Mouse (Mus musculus): ENCODE data around the gene Pex6. TPM values are rescaled to one million over a fixed set of nuclear protein-coding genes. Genes with fewer than 3 reads are reported as not detected.

The Pex6 gene
- polyA plus RNA-seq, 1 experiment from 2014 or later, result 28.2 TPM

GRCm38 (mm10) chr17:46725731-46726645 is 14.7 kb downstream of the Pex6 start:
- H3K9me3 ChIP-seq, result no peaks in the 10 kb centered on the region
- H3K27ac ChIP-seq, result no peak overlapping the region
- no peaks in the 10 kb centered on the region for H3K4me1 ChIP-seq
- no peak overlapping the region for H3K4me2 ChIP-seq
- peaks cover 7% of the 10 kb centered on the region for H3K27me3 ChIP-seq (replicated peaks)
- 94% methylated on average over 26 of the region's 26 CpGs for WGBS
- ATAC-seq (replicated peaks), result no peak
- H3K9ac ChIP-seq, result no peak overlapping the region
- peaks cover 14% of the 10 kb centered on the region; the same call in 1 of the 2 replicates for H3K36me3 ChIP-seq (replicated peaks)
- H3K4me3 ChIP-seq, result no peak overlapping the region

- Histone ChIP-seq H3K36me3 (replicated peaks) (peaks cover 14% of the 10 kb centered on the region; the same call in 1 of the 2 replicates), H3K27me3 (replicated peaks) (peaks cover 7% of the 10 kb centered on the region), H3K27ac (no peak overlapping the region), H3K4me3 (no peak overlapping the region), H3K9me3 (no peaks in the 10 kb centered on the region), H3K4me2 (no peak overlapping the region), H3K9ac (no peak overlapping the region), H3K4me1 (no peaks in the 10 kb centered on the region)
- no peak for ATAC-seq (replicated peaks)
- 91% methylated on average over 11 of the region's 11 CpGs for WGBS
These were observed 16.0 kb downstream of the Pex6 start for GRCm38 (mm10) chr17:46727271-46727670.

- no peak overlapping the region for H3K4me2 ChIP-seq
- H3K36me3 ChIP-seq (replicated peaks), result peaks cover 14% of the 10 kb centered on the region; the same call in 1 of the 2 replicates
- 43% methylated on average over 6 of the region's 6 CpGs for WGBS
- H3K9me3 ChIP-seq, result no peaks in the 10 kb centered on the region
- no peak for ATAC-seq (replicated peaks)
- H3K4me3 ChIP-seq, result no peak overlapping the region
- H3K27me3 ChIP-seq (replicated peaks), result peaks cover 7% of the 10 kb centered on the region
- H3K27ac ChIP-seq, result no peak overlapping the region
- H3K4me1 ChIP-seq, result no peaks in the 10 kb centered on the region
- H3K9ac ChIP-seq, result no peak overlapping the region
These were observed 16.8 kb downstream of the Pex6 start for GRCm38 (mm10) chr17:46728021-46728420.

DNA sequence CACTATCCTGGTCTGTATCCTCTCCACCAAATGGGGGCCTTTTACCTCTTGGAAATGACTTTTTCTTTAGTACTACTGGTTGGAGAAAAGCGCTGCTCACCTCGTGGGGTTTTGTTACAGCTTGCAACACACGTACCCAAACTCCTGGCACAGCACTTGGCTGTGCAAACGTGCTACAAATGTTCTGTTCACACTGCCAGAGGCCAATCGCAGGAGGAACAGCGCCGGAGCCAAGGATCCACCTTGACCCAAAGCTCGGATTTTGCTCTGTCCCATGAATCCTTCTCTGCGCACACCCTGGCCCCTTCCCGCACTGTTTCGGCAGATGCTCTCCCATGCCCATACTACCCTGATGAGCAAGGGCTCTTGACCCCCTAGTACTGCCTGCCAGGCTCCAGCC is 17.2 kb downstream of the Pex6 start:
- Histone ChIP-seq H3K9me3 (no peaks in the 10 kb centered on the region), H3K9ac (no peak overlapping the region), H3K4me3 (no peak overlapping the region), H3K4me1 (no peaks in the 10 kb centered on the region), H3K4me2 (no peak overlapping the region), H3K27me3 (replicated peaks) (peaks cover 7% of the 10 kb centered on the region), H3K27ac (no peak overlapping the region), H3K36me3 (replicated peaks) (peaks cover 11% of the 10 kb centered on the region; the same call in 1 of the 2 replicates)
- 55% methylated on average over 11 of the region's 11 CpGs for WGBS
- no peak; the same call in 1 of the 2 replicates for ATAC-seq (replicated peaks)

- 20% methylated on average over 24 of the region's 24 CpGs for WGBS
- H3K27ac ChIP-seq, result no peak within 1 kb of the TSS
- H3K4me3 ChIP-seq, result no peak within 1 kb of the TSS
- ATAC-seq (replicated peaks), result no peak; the same call in 1 of the 2 replicates
- no peak within 1 kb of the TSS for H3K9ac ChIP-seq
- H3K27me3 ChIP-seq (replicated peaks), result peaks cover 7% of the 10 kb centered on the region
- H3K4me1 ChIP-seq, result no peaks in the 10 kb centered on the region
- H3K36me3 ChIP-seq (replicated peaks), result peaks cover 7% of the 10 kb centered on the region; the same call in 1 of the 2 replicates
- H3K9me3 ChIP-seq, result no peaks in the 10 kb centered on the region
- H3K4me2 ChIP-seq, result peak within 1 kb of the TSS; percentile 17; the same call in 1 of the 2 replicates
These were observed 17.6 kb downstream of the Pex6 start, which contains the start of gene Gnmt for GRCm38 (mm10) chr17:46728904-46729318. Gene Gnmt, minus strand, starts transcription at chr17:46729168.

GRCm38 (mm10) chr17:46734055-46734454 is 22.8 kb downstream of the Pex6 start:
- H3K27me3 ChIP-seq (replicated peaks), result peaks cover under 1% of the 10 kb centered on the region; the same call in 1 of the 2 replicates

DNA sequence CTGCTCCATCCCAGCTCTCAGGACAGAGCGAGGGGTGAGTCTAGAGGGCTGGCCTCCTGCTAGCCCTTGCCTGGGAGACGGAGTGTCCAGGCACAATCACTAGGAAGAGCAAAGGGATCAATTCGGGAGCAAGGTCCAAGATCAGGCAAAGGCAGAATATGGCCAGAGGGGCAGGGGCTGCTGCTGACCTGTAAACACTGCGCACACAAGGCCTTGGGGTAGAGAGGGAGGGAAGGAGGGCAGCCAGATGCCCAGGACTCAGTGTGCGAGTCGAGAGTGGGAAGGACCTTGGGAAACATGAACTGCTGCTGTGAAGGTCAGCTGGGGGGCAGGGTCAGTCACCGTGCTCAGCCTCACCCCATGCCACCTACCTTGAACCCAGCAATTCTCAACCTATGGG is 24.0 kb downstream of the Pex6 start:
- H3K27me3 ChIP-seq (replicated peaks), result no peaks in the 10 kb centered on the region
- H3K4me3 ChIP-seq, result no peak overlapping the region
- peaks cover 12% of the 10 kb centered on the region; the same call in 1 of the 2 replicates for H3K36me3 ChIP-seq (replicated peaks)
- no peak overlapping the region for H3K4me2 ChIP-seq
- no peak for ATAC-seq (replicated peaks)
- no peaks in the 10 kb centered on the region for H3K4me1 ChIP-seq
- WGBS, result 89% methylated on average over 7 of the region's 7 CpGs
- no peaks in the 10 kb centered on the region for H3K9me3 ChIP-seq
- no peak overlapping the region for H3K27ac ChIP-seq
- no peak overlapping the region for H3K9ac ChIP-seq

More at GRCm38 (mm10) chr17:46734055-46734454, 22.8 kb downstream of the Pex6 start:
- WGBS, result 96% methylated on average over 3 of the region's 3 CpGs
- Histone ChIP-seq H3K36me3 (replicated peaks) (peaks cover 12% of the 10 kb centered on the region; the same call in 1 of the 2 replicates), H3K9ac (no peak overlapping the region), H3K27ac (no peak overlapping the region), H3K4me3 (no peak overlapping the region), H3K4me2 (no peak overlapping the region), H3K4me1 (no peaks in the 10 kb centered on the region), H3K9me3 (no peaks in the 10 kb centered on the region)
- ATAC-seq (replicated peaks), result no peak

- Histone ChIP-seq H3K4me2 (no peak overlapping the region), H3K36me3 (replicated peaks) (peaks cover 12% of the 10 kb centered on the region; the same call in 1 of the 2 replicates), H3K9me3 (no peaks in the 10 kb centered on the region), H3K4me3 (no peak overlapping the region), H3K27me3 (replicated peaks) (no peaks in the 10 kb centered on the region), H3K27ac (no peak overlapping the region), H3K4me1 (no peaks in the 10 kb centered on the region), H3K9ac (no peak overlapping the region)
- ATAC-seq (replicated peaks), result no peak
- 61% methylated on average over 9 of the region's 10 CpGs for WGBS
These were observed 24.9 kb downstream of the Pex6 start for GRCm38 (mm10) chr17:46736160-46736559.

- Histone ChIP-seq H3K27me3 (replicated peaks) (no peaks in the 10 kb centered on the region), H3K4me3 (no peak overlapping the region), H3K4me1 (no peaks in the 10 kb centered on the region), H3K9ac (no peak overlapping the region), H3K27ac (no peak overlapping the region), H3K4me2 (no peak overlapping the region), H3K9me3 (no peaks in the 10 kb centered on the region), H3K36me3 (replicated peaks) (peaks cover 3% of the 10 kb centered on the region; the same call in 1 of the 2 replicates)
- 92% methylated on average over 6 of the region's 6 CpGs for WGBS
- no peak for ATAC-seq (replicated peaks)
These were observed 30.0 kb downstream of the Pex6 start for GRCm38 (mm10) chr17:46741305-46741704.

DNA sequence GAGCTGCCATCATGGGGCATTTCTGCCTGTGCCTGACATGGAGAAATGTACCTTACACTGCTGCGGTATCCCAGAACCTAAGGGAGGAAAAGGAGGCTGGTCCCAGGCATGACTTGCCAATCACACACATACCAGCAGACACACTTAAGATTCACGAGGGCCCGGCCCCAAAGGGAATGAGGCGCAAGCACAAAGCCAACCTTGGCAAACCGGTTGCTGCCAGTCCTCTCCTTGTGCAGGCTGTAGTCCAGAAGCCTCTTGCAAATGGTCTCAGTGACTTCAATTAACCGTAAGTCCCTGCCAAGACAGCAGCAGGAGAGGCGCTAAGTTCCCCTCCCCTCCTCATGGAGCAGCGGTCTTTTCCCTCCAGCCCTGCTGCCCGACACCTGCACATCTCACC is 31.7 kb downstream of the Pex6 start:
- peaks cover 3% of the 10 kb centered on the region; the same call in 1 of the 2 replicates for H3K36me3 ChIP-seq (replicated peaks)
- no peak overlapping the region for H3K4me3 ChIP-seq
- no peak overlapping the region for H3K4me2 ChIP-seq
- no peak for ATAC-seq (replicated peaks)
- no peaks in the 10 kb centered on the region for H3K4me1 ChIP-seq
- 89% methylated on average over 9 of the region's 9 CpGs for WGBS
- no peaks in the 10 kb centered on the region for H3K9me3 ChIP-seq
- H3K27me3 ChIP-seq (replicated peaks), result no peaks in the 10 kb centered on the region
- no peak overlapping the region for H3K27ac ChIP-seq
- H3K9ac ChIP-seq, result no peak overlapping the region

- 62% methylated on average over 2 of the region's 2 CpGs for WGBS
- peaks cover 3% of the 10 kb centered on the region; the same call in 1 of the 2 replicates for H3K36me3 ChIP-seq (replicated peaks)
- H3K27ac ChIP-seq, result no peak overlapping the region
- H3K4me2 ChIP-seq, result no peak overlapping the region
- ATAC-seq (replicated peaks), result no peak
- H3K27me3 ChIP-seq (replicated peaks), result no peaks in the 10 kb centered on the region
- H3K9me3 ChIP-seq, result no peaks in the 10 kb centered on the region
- H3K9ac ChIP-seq, result no peak overlapping the region
- H3K4me1 ChIP-seq, result peaks cover 4% of the 10 kb centered on the region
- no peak overlapping the region for H3K4me3 ChIP-seq
These were observed 34.2 kb downstream of the Pex6 start for GRCm38 (mm10) chr17:46745506-46745905.

DNA sequence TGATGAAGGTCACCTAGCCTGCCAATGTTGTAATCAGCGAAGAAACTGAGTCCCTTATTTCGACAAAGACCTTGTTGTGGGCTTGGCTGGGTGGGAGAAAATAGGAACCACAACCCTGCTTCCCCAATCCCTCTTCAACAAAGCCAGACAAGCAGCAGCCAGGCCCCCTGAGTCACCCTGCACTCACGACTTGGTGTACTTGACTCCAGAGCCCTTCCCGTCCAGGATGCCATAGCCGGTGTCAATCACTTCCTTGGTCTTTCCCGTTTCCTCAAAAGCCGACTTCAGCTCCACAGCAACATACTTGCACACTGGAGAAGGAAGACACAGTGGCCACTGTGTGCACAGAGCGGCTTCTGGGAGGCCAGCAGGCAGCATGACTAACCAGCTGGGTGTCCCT is 36.0 kb downstream of the Pex6 start:
- no peaks in the 10 kb centered on the region for H3K9me3 ChIP-seq
- H3K9ac ChIP-seq, result no peak overlapping the region
- H3K4me1 ChIP-seq, result peaks cover 14% of the 10 kb centered on the region
- H3K4me2 ChIP-seq, result no peak overlapping the region
- no peak for ATAC-seq (replicated peaks)
- H3K4me3 ChIP-seq, result no peak overlapping the region
- peaks cover 3% of the 10 kb centered on the region; the same call in 1 of the 2 replicates for H3K36me3 ChIP-seq (replicated peaks)
- H3K27ac ChIP-seq, result no peak overlapping the region
- H3K27me3 ChIP-seq (replicated peaks), result no peaks in the 10 kb centered on the region
- WGBS, result 89% methylated on average over 8 of the region's 8 CpGs
